Mouse (Mus musculus) layer of hippocampus, postnatal 10 days (tissue): Measurements from ENCODE around the gene Vwf. TPM values are rescaled to one million over a fixed set of nuclear protein-coding genes. Genes with fewer than 3 reads are reported as not detected.

Source experiments
- DNase-seq, 2 experiments: peaks; one replicate each; pipeline ENCODE4 v3.0.0; 2021; ENCODE audit warnings: low spot score in 2 of 2
- total RNA-seq, 2 experiments: library from RNA; stranded (reverse); gene quantifications; 2 replicates each; pipeline ENCODE4 v1.2.3; 2021

Gene Vwf
- total RNA-seq, 2 experiments from 2014 or later = 22.1 to 29.0 TPM

DNA sequence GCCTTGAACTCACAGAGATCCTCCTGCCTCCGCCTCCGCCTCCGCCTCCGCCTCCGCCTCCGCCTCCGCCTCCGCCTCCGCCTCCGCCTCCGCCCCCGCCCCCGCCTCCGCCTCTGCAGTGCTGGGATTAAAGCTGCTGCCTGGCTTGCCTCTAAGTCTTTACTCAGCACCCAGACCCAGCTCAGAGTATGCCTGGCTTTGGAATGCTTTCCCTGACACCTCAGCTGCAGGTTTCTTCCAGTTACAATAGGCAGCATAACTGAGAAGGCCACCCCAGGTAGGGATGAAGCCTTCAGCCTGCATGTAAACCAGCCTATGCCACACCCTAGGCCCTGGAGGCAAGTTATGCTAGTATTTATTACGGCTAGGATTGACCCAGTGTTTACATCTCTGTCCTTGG lies 37.7 kb downstream of the Vwf start:
- DNase-seq = no peak

DNA sequence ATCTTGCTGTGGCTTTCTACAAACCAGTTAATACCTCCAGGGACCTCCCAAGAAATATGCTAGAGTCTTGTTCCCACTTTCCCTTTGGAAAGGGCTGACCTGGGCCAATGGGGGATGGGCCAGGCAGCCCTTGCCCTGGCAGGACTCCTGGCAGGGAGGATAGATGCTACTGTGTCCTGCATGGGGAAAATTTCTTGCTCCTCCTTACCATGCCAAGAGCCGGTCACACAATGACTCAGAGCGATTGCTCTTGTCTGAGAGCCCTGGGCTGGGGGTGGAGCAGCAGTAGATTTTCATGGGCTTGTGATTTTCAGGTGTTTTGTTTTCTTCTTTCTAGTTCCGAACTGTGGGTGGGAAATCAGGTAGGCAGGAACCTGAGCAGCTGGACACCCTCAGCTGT lies 39.0 kb downstream of the Vwf start:
- DNase-seq = no peak

GRCm38 (mm10) chr6:125586042-125586566 lies 39.5 kb downstream of the Vwf start:
- DNase-seq = no peak

DNA sequence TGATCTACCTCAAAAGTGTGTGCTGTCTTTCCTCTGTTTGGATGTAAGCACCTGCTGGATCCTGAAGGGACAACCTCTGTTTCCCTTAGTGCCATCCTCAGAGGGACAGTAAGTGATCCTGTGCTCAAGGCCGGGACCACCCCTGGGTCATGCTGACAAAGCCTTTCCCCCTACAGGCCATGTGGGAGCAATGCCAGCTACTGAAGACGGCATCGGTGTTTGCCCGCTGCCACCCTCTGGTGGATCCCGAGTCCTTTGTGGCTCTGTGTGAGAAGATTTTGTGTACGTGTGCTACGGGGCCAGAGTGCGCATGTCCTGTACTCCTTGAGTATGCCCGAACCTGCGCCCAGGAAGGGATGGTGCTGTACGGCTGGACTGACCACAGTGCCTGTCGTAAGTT lies 41.7 kb downstream of the Vwf start:
- no peak for DNase-seq

- DNase-seq = no peak
Observed at GRCm38 (mm10) chr6:125589075-125589474, 42.5 kb downstream of the Vwf start.

DNA sequence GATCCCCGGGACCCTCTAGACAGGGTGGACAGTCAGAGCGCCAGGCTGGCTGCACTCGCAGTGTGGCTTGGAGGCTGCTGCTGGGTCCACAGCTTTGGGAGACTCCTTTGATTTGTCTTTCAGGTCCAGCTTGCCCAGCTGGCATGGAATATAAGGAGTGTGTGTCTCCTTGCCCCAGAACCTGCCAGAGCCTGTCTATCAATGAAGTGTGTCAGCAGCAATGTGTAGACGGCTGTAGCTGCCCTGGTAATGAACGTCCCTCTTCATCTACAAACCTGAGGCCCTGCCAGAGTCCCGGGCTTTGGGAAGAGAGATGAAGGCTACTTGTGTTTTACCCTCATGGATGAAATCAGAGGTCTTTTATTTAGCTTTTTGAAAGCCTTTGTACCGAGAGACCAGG lies 43.5 kb downstream of the Vwf start:
- DNase-seq = peak in 1 of 2 experiments; percentile 38

- DNase-seq = no peak
Observed at GRCm38 (mm10) chr6:125590471-125590870, 43.9 kb downstream of the Vwf start.

DNA sequence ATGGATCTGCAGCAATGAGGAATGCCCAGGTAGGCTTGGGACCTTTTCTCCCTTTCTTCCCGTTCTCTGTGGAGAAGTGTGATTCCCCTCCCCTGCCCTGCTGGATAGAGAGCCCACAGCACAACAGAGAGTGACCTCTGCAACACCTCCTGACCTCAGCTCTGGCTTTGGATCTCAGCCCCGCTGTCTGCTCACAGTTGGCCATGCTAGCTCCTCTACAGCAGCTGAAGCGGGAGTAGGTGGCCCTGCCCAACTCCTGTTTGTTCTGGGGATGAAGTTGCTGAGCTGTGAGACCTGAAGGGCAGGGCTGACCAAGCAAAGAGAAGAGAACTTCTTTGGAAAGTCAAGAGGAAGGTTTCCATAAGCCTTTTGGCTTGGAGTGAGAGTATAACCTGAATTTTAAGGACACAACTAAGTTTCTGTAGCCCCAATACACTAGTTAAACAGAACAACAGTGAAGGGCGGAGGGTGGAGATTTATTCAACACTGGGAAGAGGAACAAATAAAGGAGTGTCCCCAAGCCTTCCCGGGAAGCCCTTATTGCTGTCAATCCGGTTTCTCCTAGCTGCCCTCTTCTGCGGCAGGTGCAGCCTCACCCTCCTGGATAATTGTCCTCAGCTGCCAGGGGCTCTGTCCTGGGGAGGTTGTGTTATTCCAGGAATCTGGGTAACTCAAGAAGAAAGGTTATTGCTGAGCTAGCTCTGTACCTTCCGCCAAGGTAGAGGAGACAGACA lies 45.2 kb downstream of the Vwf start:
- DNase-seq = no peak

DNA sequence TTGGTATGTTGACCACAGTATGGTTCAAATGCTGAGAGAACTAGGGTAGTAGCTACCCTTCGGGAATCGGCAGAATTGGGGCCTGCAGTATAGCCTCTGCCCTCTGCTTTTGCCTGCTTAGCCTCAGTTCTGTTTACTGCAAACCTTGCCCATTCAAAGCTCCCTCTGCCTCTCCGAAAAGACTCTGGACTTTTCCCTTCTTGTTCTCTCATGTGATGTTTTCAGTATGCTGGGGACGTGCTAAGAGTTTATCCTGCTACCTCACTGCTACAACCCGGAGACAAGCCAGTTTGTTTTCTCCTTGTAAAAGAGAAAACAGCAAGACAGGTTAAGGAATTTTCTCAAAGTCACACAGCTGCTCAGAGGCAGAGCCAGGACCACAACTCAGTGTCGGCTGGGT lies 46.0 kb downstream of the Vwf start:
- DNase-seq = no peak

- DNase-seq = no peak
Observed at GRCm38 (mm10) chr6:125594311-125594710, 47.7 kb downstream of the Vwf start.

GRCm38 (mm10) chr6:125594825-125595224 lies 48.3 kb downstream of the Vwf start:
- no peak for DNase-seq

- no peak for DNase-seq
Observed at GRCm38 (mm10) chr6:125596701-125597318, 50.2 kb downstream of the Vwf start.

GRCm38 (mm10) chr6:125597716-125598115 lies 51.1 kb downstream of the Vwf start:
- no peak for DNase-seq

DNA sequence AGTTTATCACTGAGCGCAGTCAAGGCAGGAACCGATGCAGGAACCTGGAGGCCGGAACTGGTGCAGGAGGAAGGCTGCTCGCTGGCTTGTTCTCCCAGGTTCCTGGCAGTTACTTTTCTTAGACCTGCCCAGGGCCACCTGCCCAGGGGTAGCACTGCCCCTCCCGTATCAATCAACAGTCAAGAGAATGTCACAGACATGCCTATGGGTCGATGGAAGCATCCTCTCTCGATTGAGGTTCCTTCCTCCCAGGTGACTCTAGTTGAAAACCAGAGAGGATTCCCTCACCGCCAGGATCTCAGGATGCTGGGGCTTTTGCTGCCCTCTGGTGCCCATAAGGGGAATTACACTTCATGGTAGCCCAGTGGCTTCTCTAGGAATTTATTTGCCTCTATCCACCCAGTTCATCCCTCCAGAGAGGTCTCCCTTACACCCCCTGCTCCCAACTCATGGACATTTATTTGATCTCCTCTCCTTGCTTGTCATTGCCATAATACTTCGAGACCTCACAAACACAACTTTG lies 53.5 kb downstream of the Vwf start:
- DNase-seq = peak; percentile 87 to 89

- no peak for DNase-seq
Observed at GRCm38 (mm10) chr6:125600669-125601068, 54.1 kb downstream of the Vwf start.

DNA sequence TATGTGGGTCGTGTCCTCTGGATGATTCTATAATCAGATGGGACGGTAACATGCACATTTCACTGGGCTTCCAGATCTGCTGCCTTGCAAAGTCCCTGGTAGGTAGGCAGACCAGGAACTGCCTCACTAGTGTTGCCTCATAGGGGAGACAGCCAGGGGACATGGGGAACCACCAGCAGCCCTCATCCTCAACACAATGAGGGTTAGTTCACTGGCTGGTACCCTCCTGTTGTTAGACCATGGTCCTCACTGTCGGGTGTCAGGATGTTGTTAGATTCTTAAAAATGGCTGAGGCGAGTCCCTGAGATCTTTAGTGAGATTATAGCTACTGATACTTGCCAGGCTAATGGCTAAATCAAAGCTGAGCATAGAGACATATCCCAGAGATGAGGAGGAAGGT lies 54.6 kb downstream of the Vwf start:
- DNase-seq = no peak

- no peak for DNase-seq
Observed at GRCm38 (mm10) chr6:125601748-125602147, 55.2 kb downstream of the Vwf start.

GRCm38 (mm10) chr6:125602354-125602753 lies 55.8 kb downstream of the Vwf start:
- DNase-seq = no peak

DNA sequence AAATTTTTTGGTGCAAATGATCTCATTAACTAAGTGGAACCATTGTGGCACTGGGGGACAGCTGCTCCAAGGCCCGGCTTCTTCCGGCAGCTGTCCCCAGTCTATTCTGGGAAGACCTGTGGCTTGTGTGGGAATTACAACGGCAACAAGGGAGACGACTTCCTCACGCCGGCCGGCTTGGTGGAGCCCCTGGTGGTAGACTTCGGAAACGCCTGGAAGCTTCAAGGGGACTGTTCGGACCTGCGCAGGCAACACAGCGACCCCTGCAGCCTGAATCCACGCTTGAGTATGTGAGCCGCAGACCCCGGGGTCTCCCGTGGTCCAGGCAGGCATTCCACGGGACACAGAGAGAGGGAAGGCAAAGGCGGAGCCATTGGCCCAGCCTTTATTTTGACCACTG lies 56.7 kb downstream of the Vwf start:
- DNase-seq = peak; percentile 91 to 92

DNA sequence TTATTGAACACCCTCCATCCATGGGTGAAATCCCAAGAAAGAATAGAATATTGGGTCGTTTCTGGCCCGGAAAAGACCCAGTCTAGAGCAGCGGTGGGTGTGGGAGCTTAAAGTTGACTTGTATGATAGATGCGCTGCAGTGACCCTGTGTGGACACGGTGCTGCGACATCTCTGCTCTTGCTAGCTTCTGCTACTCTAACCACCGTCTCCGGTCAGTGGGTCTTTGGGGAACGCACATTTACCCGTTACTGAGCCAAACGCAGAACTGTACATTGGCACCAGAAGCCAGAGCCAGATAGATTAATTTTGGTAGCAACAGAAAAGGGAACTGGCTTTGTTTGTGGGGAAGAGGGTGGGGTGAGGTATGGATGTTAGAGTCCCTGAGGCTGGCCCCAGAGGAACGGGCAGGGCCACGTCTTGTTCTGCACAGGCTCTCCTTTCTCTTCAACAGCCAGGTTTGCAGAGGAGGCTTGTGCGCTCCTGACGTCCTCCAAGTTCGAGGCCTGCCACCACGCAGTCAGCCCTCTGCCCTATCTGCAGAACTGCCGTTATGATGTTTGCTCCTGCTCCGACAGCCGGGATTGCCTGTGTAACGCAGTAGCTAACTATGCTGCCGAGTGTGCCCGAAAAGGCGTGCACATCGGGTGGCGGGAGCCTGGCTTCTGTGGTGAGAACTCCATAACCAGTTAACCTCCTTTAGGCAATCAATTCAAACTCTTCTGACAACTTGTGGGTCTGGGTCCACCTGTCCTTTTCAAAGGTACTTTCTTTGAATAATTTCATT lies 57.3 kb downstream of the Vwf start:
- no peak for DNase-seq

DNA sequence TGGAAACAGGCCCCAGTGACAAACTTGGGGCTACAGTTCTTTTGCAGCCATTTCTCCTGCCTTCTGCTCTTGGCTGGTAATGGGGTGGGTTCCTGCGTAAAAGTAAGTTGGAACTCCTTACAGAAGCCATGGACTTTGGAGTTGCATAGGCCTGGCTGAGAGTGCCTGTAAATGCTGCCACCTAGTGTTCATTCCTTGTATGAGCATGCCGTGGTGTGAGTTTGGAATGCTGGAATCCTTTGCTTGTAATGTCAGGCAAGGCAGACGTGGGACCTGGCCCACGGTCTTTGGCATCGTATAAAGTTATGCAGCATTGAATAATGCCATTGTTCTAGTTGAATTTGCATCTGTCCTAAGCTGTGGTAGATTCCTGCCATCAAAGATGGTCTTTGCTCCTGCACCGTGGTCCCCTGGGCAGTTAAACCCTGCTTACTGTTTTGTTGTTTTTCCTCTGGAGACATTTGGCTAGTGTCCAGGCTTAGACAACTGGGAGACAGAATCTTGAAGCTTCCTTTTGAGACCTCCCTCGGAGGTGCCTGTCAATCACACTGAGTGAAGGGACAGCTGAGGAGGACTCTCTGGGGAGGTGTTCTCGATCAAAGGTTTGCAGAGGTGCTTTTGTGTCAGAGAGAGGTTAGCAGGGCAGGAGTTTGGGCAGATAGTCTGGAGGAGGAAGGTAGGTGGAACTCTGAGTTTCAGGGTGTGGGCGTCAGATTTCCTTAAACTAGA lies 58.1 kb downstream of the Vwf start:
- peak; percentile 81 to 83 for DNase-seq
